Mouse (Mus musculus): ENCODE data around the gene Mrps23. TPM values are rescaled to one million over a fixed set of nuclear protein-coding genes. Genes with fewer than 3 reads are reported as not detected.

Gene Mrps23
- total and polyA plus RNA-seq, 3 experiments: 41.2 to 268 (median 106) TPM

DNA sequence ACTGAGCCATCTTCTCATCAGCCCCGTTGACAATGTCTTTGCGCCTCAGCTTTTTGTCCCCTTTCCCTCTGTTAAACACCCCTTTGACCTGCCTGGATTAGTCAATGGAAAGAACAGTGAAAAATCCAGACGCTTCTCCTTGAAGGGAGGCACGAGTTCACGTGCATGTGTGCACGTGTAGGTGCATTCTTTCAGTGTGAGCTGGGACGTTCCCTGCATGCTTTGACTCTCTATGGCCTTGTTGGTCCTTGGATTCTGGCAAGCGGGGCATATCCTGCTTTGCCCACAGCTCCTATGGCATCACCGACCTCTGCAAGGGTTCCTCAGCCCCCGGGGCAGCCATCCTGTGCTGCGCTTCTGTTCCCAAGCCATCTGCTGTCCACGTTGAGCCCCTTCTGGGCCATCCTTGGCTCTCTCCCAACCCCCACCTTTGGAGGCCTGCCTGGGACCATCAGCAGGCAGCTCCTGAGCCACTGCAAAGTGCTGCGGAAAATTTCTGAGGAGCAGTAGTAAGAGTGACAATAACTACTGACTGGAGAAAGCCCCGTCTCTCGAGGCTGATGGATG, 32.2 kb upstream of the Mrps23 start:
- Histone ChIP-seq H3K4me3 (ENCODE audit: low read depth, low read length) (no peak overlapping the region), H3K27me3 (ENCODE audit: insufficient read depth, low read length) (peaks cover 51% of the 10 kb centered on the region), H3K9me3 (replicated peaks) (no peaks in the 10 kb centered on the region), H3K4me1 (ENCODE audit: insufficient read depth, low read depth, low read length) (peaks cover 10% of the 10 kb centered on the region), H3K36me3 (replicated peaks) (peaks cover 12% of the 10 kb centered on the region)
- DNase-seq (ENCODE audit: low spot score) (no peak), ATAC-seq (ENCODE audit: extremely low read depth, insufficient number of reproducible peaks, low FRiP score, poor library complexity, severe bottlenecking) (no peak)
- TF ChIP-seq TAL1 (conservative IDR thresholded peaks at IDR 0.05; ENCODE audit: low read depth, low read length): no peak

DNA sequence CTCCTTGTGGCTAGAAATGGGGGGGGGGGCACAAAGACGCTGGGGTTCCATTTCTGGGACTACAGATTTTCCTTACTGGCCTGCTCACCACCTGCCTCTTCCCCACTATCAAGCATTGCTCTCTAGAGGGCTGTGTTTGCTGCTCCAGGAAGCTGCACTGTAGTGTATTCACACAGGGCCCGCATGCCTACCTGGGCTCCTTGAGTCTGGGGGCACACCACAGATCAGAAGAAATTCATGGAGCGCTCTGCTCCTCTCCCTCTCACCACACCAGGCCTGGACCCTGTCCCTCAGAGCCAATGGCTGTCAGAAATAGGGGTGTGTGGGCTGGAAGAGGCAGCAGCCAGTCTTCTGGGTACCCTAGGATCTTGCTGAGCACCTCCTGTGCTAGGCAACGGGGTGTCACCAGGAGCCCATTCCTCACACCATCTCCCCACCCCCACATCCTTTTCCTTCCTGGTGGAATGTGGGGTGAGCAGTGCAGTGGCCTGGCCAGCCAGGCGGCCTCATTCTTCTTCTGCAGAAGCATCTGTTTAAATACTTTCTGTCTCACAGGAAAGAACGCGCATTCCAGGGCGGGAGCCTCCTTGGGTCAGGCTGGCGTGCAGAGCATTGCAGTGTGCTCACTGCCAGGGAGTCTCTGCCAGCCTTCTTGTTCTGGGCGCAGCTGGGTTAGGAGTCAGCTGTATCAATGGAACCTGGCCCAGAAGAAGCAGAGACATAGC, 31.4 kb upstream of the Mrps23 start:
- ATAC-seq (ENCODE audit: extremely low read depth, insufficient number of reproducible peaks, low FRiP score, poor library complexity, severe bottlenecking) (no peak; the same call in 1 of the 2 replicates), DNase-seq (ENCODE audit: low spot score) (no peak)
- peaks cover 58% of the 10 kb centered on the region for H3K27me3 ChIP-seq (ENCODE audit: insufficient read depth, low read length)
- TF ChIP-seq POLR2AphosphoS5 (IDR thresholded peaks at IDR 0.05; ENCODE audit: insufficient replicate concordance, low read depth, low read length): no peak
- TF ChIP-seq GATA1 (IDR thresholded peaks at IDR 0.05; ENCODE audit: borderline replicate concordance, low read length): no peak
- no peak for TF ChIP-seq TAL1 (conservative IDR thresholded peaks at IDR 0.05; ENCODE audit: low read depth, low read length)
- TF ChIP-seq CTCF (IDR thresholded peaks at IDR 0.05; ENCODE audit: low read depth, low read length): no peak
- TF ChIP-seq GATA2 (IDR thresholded peaks at IDR 0.05; ENCODE audit: borderline replicate concordance, low read depth, low read length): no peak
- no peaks in the 10 kb centered on the region for H3K9me3 ChIP-seq (replicated peaks)
- H3K36me3 ChIP-seq (replicated peaks): peaks cover 17% of the 10 kb centered on the region
- no peak overlapping the region for H3K4me3 ChIP-seq (ENCODE audit: low read depth, low read length)
- peaks cover 10% of the 10 kb centered on the region for H3K4me1 ChIP-seq (ENCODE audit: insufficient read depth, low read depth, low read length)

DNA sequence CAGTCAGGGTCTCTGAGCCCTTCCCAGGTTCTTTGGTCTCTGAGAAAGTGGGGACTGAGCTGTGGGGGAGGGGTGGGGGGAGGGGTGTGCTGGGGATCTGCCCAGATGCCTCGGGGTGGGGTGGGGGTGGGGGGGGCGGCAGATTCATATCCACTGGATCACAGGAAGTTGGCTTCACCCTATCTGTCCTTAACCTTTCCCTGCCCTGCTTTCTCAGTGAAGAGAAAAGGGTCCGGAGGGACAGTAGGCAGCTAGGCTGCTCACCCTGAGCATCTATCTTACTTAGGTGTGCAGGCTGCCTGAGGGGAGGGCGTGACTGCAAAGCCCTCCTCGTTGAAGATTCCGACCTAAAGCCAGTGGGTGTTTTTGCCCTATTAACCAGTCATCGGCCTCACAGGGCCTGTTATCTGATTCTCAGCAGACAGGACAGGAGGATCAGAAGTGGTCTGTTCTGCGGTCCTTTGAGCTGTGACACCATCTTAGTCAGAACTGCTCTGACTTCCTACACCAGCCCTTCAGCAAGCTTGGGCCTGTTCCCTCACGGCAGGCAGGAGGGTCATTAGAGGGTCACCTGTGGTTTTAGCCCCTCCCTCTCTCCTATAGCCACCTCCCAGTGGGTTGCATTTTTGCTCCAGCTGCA, 30.7 kb upstream of the Mrps23 start:
- Histone ChIP-seq H3K4me3 (ENCODE audit: low read depth, low read length) (no peak overlapping the region), H3K4me1 (ENCODE audit: insufficient read depth, low read depth, low read length) (peaks cover 10% of the 10 kb centered on the region), H3K27me3 (ENCODE audit: insufficient read depth, low read length) (peaks cover 62% of the 10 kb centered on the region), H3K36me3 (replicated peaks) (peaks cover 20% of the 10 kb centered on the region), H3K9me3 (replicated peaks) (no peaks in the 10 kb centered on the region)
- no peak for TF ChIP-seq CTCF (IDR thresholded peaks at IDR 0.05; ENCODE audit: low read depth, low read length)
- TF ChIP-seq POLR2AphosphoS5 (IDR thresholded peaks at IDR 0.05; ENCODE audit: insufficient replicate concordance, low read depth, low read length): no peak
- no peak for TF ChIP-seq GATA2 (IDR thresholded peaks at IDR 0.05; ENCODE audit: borderline replicate concordance, low read depth, low read length)
- no peak for TF ChIP-seq GATA1 (IDR thresholded peaks at IDR 0.05; ENCODE audit: borderline replicate concordance, low read length)
- TF ChIP-seq TAL1 (conservative IDR thresholded peaks at IDR 0.05; ENCODE audit: low read depth, low read length): no peak
- no peak for DNase-seq (ENCODE audit: low spot score)
- ATAC-seq (ENCODE audit: extremely low read depth, insufficient number of reproducible peaks, low FRiP score, poor library complexity, severe bottlenecking): no peak

DNA sequence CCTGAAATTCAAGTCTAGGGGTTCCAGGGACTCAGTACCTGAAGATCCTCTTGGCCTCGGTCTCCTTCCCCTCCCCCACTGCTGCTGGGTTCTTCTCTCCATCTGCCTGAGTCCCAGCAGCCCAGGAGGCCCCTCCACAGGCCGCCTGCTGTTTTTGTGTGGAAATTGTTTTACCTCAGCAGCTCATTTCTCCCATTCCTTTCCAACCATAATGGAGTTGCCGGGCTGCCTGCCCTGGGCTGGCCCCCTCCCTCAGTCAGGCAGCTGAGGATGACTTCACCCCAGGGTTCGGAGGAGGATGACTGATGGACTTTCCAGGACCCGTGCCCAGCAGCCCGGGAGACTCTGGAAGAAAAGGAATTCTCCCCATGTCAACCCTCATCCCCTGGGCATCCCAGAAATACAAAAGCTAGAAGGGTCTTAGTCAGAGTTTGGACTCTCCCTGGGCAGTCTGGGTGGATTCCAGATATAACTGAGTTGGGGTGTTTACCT, 23.7 kb upstream of the Mrps23 start:
- peaks cover 23% of the 10 kb centered on the region for H3K36me3 ChIP-seq (replicated peaks)
- TF ChIP-seq TAL1 (conservative IDR thresholded peaks at IDR 0.05; ENCODE audit: low read depth, low read length): no peak
- TF ChIP-seq CTCF (IDR thresholded peaks at IDR 0.05; ENCODE audit: low read depth, low read length): no peak
- no peak for TF ChIP-seq GATA2 (IDR thresholded peaks at IDR 0.05; ENCODE audit: borderline replicate concordance, low read depth, low read length)
- no peak for TF ChIP-seq GATA1 (IDR thresholded peaks at IDR 0.05; ENCODE audit: borderline replicate concordance, low read length)
- TF ChIP-seq POLR2AphosphoS5 (IDR thresholded peaks at IDR 0.05; ENCODE audit: insufficient replicate concordance, low read depth, low read length): no peak
- peaks cover 24% of the 10 kb centered on the region for H3K4me1 ChIP-seq (ENCODE audit: insufficient read depth, low read depth, low read length)
- no peaks in the 10 kb centered on the region for H3K9me3 ChIP-seq (replicated peaks)
- no peak for DNase-seq (ENCODE audit: low spot score)
- no peak for ATAC-seq (ENCODE audit: extremely low read depth, insufficient number of reproducible peaks, low FRiP score, poor library complexity, severe bottlenecking)
- H3K4me3 ChIP-seq (ENCODE audit: low read depth, low read length): no peak overlapping the region
- H3K27me3 ChIP-seq (ENCODE audit: insufficient read depth, low read length): peaks cover 75% of the 10 kb centered on the region

DNA sequence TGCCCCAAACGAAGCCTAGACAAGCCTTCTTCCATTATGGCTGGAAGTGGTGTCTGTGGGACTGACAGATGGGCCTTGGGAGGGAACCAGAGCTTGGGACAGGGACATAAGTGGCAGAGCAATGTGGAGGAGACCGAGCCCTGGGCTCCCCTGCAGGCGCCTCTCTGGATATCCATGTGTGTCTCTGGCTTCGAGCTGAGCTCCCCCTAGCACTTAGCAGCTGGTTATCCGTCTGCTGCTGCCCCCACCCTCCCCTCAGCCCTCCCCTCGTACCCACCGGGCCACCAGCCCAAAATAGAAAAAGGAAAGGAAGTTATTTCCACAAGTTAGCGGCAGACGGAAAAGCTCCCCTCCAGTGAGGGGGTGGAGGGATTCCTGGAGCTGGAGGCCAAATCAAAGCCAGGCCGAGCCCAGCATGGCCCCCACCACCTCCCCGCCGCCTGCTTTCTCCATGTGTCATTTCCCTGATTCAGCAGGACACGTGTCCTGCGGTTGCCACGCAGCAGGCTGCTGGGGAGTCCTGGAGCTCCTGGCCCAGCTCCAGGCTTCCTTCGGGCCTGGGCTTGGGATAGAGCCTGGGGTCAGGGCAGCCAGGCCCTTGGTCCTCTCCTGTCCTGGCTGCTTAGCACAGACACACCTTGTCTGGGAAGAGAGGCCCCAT, 23.1 kb upstream of the Mrps23 start:
- Histone ChIP-seq H3K4me1 (ENCODE audit: insufficient read depth, low read depth, low read length) (peaks cover 24% of the 10 kb centered on the region), H3K36me3 (replicated peaks) (peaks cover 23% of the 10 kb centered on the region), H3K4me3 (ENCODE audit: low read depth, low read length) (no peak overlapping the region), H3K27me3 (ENCODE audit: insufficient read depth, low read length) (peaks cover 79% of the 10 kb centered on the region), H3K9me3 (replicated peaks) (no peaks in the 10 kb centered on the region)
- DNase-seq (ENCODE audit: low spot score) (no peak), ATAC-seq (ENCODE audit: extremely low read depth, insufficient number of reproducible peaks, low FRiP score, poor library complexity, severe bottlenecking) (no peak)
- TF ChIP-seq CTCF (IDR thresholded peaks at IDR 0.05; ENCODE audit: low read depth, low read length) (no peak), POLR2AphosphoS5 (IDR thresholded peaks at IDR 0.05; ENCODE audit: insufficient replicate concordance, low read depth, low read length) (no peak), TAL1 (conservative IDR thresholded peaks at IDR 0.05; ENCODE audit: low read depth, low read length) (no peak), GATA2 (IDR thresholded peaks at IDR 0.05; ENCODE audit: borderline replicate concordance, low read depth, low read length) (no peak), GATA1 (IDR thresholded peaks at IDR 0.05; ENCODE audit: borderline replicate concordance, low read length) (no peak)

DNA sequence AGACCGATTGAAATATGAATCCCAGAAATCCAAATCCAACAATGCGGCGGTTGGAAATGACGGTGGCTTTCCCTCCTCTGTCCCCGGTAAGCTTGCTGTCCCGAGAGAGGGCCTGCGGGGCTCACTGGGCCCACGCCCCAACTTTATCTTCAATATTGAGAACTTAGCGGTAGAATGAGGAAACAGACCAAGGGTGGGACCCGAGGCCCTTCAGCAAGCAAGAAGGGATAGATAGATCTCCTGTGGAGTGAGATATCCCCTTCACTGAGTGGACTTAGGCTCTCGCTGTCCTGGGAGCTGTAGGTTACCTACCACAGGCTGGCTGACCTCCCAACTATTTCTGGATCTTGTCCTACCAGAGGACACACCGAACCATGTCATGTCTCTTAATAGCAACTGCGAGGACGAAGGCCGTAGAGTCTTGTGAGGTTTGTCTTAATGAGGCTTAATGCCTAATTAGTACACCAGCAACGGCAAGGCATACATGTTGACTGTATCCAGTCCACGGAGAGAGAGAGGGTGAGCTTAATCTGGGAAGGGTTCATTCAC, 19.5 kb upstream of the Mrps23 start:
- ATAC-seq (ENCODE audit: extremely low read depth, insufficient number of reproducible peaks, low FRiP score, poor library complexity, severe bottlenecking): no peak
- peaks cover 41% of the 10 kb centered on the region for H3K4me1 ChIP-seq (ENCODE audit: insufficient read depth, low read depth, low read length)
- TF ChIP-seq CTCF (IDR thresholded peaks at IDR 0.05; ENCODE audit: low read depth, low read length) (no peak), TAL1 (conservative IDR thresholded peaks at IDR 0.05; ENCODE audit: low read depth, low read length) (no peak), GATA2 (IDR thresholded peaks at IDR 0.05; ENCODE audit: borderline replicate concordance, low read depth, low read length) (no peak), POLR2AphosphoS5 (IDR thresholded peaks at IDR 0.05; ENCODE audit: insufficient replicate concordance, low read depth, low read length) (no peak), GATA1 (IDR thresholded peaks at IDR 0.05; ENCODE audit: borderline replicate concordance, low read length) (no peak)
- H3K27me3 ChIP-seq (ENCODE audit: insufficient read depth, low read length): peaks cover 83% of the 10 kb centered on the region
- no peak overlapping the region for H3K4me3 ChIP-seq (ENCODE audit: low read depth, low read length)
- no peaks in the 10 kb centered on the region for H3K9me3 ChIP-seq (replicated peaks)
- DNase-seq (ENCODE audit: low spot score): no peak
- peaks cover 19% of the 10 kb centered on the region for H3K36me3 ChIP-seq (replicated peaks)
